Mouse (Mus musculus) cortical plate, adult 2 months (tissue): ENCODE data around the gene Ppm1n. TPM values are rescaled to one million over a fixed set of nuclear protein-coding genes. Genes with fewer than 3 reads are reported as not detected.

ENCODE experiments used
- H3K27ac ChIP-seq: fragments of 200-500 bp; 2 replicates; pipeline ENCODE4 v1.5.1; 2012; ENCODE audit warnings: low read length, control low read depth, inconsistent platforms; ENCODE audit not compliant: insufficient read depth
- H3K4me1 ChIP-seq: fragments of 200-500 bp; 2 replicates; pipeline ENCODE4 v1.6.1; 2011; ENCODE audit warnings: low read length; ENCODE audit not compliant: control insufficient read depth, insufficient read depth
- H3K4me3 ChIP-seq: fragments of 200-500 bp; 2 replicates; pipeline ENCODE4 v1.5.1; 2011; ENCODE audit warnings: mild to moderate bottlenecking, low read length, control low read depth; ENCODE audit not compliant: insufficient read depth
- CTCF ChIP-seq: fragments of 200-500 bp; IDR thresholded peaks from 2 replicates; pipeline ENCODE4 v1.5.1; 2011; ENCODE audit warnings: mild to moderate bottlenecking, control low read depth, low read length; ENCODE audit not compliant: insufficient read depth; ENCODE audit errors: extremely low read depth
- POLR2A ChIP-seq: fragments of 200-500 bp; IDR thresholded peaks from 2 replicates; pipeline ENCODE4 v1.6.1; 2011; ENCODE audit warnings: mild to moderate bottlenecking, low read length, control low read depth; ENCODE audit not compliant: insufficient read depth; ENCODE audit errors: extremely low read depth
- polyA plus RNA-seq: library from polyadenylated mRNA; depleted of rRNA; stranded (reverse); fragments of >200 nt; gene quantifications from 2 replicates; pipeline ENCODE4 v1.2.3, GENCODE M21; 2012

Gene Ppm1n
- polyA plus RNA-seq, 1 experiment = 0.21 TPM

DNA sequence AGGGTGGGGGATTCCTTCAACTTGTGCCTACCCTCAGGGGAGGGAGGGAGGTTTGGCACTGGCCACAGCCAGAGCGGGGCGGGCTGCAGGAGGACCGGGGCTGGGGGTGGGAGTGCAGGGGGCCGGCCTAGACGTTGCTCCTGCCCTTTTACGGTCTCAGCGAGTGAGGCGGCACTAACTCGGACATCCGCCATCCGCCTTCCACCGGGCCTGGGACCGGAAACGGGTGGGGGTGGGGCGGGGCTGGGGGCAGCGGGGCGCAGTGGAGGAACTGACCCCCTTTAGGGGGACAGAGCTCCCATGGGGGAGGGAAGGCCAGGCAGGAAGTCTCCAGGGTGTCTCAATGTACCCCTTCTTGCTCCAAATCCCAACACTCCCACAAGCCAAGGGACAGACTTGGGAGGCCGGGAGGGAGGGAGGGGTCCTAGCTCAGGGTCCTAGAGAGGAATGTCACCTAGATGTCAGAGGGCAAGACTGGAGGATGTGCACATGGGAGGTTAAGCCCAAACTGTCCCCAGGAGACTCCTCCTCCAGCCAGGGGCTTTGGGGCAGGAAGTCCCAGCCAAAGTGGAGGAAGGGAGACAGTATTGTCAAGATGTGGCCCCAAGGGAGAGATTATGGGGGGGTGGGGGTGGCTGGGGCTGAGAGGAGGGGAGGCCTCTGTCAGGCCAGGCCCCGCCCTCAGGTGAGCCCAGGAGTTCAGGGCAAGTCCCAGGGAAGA is 10.0 kb downstream of the Ppm1n start:
- H3K4me3 ChIP-seq = peak overlapping the region; percentile 56
- TF ChIP-seq POLR2A (no peak), CTCF (no peak)
- H3K4me1 ChIP-seq = no peaks in the 10 kb centered on the region
- H3K27ac ChIP-seq = no peak overlapping the region; the same call in 1 of the 2 replicates

DNA sequence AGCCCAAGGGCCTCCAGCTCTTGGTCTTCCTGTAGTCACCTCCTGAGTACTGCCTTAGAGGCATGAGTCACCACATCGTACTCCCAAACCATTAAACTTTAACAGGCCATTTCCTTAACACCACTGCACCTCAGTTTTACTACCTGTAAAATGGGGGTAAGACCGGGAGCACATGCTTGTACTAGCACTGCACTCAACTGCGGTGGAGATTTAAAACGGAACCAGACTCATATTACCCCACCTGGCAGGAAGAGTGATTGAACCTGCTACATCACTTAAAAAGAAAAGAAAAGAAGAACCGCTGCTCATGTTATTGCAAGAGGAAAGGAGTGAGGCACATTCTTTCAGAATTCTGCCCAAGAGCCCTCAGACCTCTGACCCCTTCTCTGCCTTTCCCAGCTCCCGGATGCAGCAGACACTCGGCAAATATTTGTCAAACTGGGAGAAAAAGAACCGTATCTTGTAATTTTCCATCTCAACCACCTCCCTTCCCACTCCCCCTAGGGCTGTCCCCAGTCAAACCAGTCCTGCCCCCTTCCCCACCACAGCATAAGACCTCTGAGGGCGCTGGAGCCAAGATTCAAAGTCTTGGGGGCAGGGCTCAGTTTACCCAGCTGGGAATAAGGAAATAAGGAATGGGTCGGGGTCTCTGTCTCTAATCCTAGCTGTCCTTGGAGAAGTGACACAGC is 10.7 kb downstream of the Ppm1n start:
- Histone ChIP-seq H3K4me1 (no peaks in the 10 kb centered on the region), H3K4me3 (peak overlapping the region; percentile 56), H3K27ac (no peak overlapping the region; the same call in 1 of the 2 replicates)
- TF ChIP-seq POLR2A (no peak), CTCF (no peak)

- Histone ChIP-seq H3K4me3 (no peak overlapping the region), H3K27ac (no peak overlapping the region), H3K4me1 (no peaks in the 10 kb centered on the region)
- TF ChIP-seq POLR2A (no peak), CTCF (no peak)
Observed at GRCm38 (mm10) chr7:19267051-19267450, 12.8 kb downstream of the Ppm1n start.

- H3K27ac ChIP-seq = no peak overlapping the region
- H3K4me3 ChIP-seq = no peak overlapping the region
- TF ChIP-seq POLR2A = no peak
- no peak for TF ChIP-seq CTCF
- no peaks in the 10 kb centered on the region for H3K4me1 ChIP-seq
Observed at GRCm38 (mm10) chr7:19265928-19266822, 13.7 kb downstream of the Ppm1n start.

- TF ChIP-seq CTCF (no peak), POLR2A (no peak)
- Histone ChIP-seq H3K4me3 (no peak overlapping the region), H3K4me1 (no peaks in the 10 kb centered on the region), H3K27ac (no peak overlapping the region)
Observed at GRCm38 (mm10) chr7:19265147-19265546, 14.7 kb downstream of the Ppm1n start.

DNA sequence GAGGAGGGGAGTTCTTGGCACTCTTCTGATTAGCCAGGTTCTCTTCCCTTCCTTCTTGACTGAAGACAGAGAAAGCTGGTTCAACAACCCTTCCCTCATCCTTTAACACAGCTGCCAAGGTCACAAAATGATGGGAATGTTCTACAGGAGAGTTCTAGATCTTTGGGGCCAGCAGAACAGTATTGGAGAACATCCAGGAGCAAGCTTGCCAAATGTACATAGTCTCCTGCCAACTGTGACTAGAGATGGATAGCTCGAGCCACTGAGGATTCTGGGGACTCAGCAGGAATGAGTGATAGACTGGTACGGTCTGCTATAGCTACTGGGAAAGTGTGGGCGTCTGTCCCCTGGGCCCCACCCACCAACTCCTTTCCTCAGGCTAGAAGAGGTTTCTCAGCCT is 21.5 kb downstream of the Ppm1n start:
- TF ChIP-seq CTCF (no peak), POLR2A (no peak)
- H3K4me3 ChIP-seq = no peak overlapping the region
- H3K4me1 ChIP-seq = no peaks in the 10 kb centered on the region; the same call in 1 of the 2 replicates
- no peak overlapping the region for H3K27ac ChIP-seq

GRCm38 (mm10) chr7:19257390-19258022 is 22.4 kb downstream of the Ppm1n start:
- no peak for TF ChIP-seq POLR2A
- TF ChIP-seq CTCF = no peak
- Histone ChIP-seq H3K4me1 (no peaks in the 10 kb centered on the region; the same call in 1 of the 2 replicates), H3K4me3 (no peak overlapping the region), H3K27ac (no peak overlapping the region)

- Histone ChIP-seq H3K4me3 (no peak overlapping the region), H3K4me1 (no peaks in the 10 kb centered on the region; the same call in 1 of the 2 replicates), H3K27ac (no peak overlapping the region)
- TF ChIP-seq CTCF (no peak), POLR2A (no peak)
Observed at GRCm38 (mm10) chr7:19256567-19256966, 23.3 kb downstream of the Ppm1n start.

DNA sequence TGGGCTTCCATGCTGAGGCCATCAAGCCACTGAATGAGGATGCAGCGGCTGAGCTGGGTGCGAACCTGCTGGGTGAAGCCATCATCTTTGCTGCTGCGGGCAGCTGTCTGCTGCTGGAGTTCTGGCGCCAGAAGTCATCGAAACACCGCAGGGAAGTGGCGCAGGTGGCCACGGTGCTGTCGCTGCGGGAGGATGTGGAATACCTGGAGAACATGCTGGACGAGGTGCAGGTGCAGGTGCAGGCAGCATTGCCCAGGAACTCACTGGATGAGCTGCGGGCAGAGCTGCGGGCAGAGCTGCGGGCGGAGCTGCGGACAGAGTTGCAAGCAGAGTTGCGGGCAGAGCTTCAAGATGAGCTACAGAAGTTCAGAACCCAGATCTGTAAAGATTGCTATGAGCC is 24.5 kb downstream of the Ppm1n start:
- no peak overlapping the region for H3K4me3 ChIP-seq
- no peak overlapping the region for H3K27ac ChIP-seq
- TF ChIP-seq CTCF (no peak), POLR2A (no peak)
- no peaks in the 10 kb centered on the region; the same call in 1 of the 2 replicates for H3K4me1 ChIP-seq
